Mouse (Mus musculus): ENCODE data around the gene Rcbtb2.

DNA sequence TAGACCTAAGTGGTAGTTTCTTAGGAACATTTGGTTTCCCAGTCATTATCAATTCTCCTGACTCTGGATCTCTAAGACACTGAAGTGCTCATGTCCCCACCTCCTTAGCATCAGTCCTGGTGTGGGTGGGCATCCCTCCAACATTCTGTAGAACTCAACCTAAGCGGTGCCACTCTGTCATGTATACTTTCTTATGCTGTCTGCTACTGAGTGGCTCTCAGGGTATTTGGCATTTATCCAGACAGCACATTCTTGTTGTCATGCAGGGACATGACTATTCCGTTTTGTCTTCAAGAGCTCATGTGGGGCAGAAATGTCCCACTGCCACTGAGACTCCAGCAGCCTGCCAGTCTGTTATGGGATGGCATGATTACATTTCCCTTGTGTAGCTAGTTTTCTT is 58.3 kb downstream of the Rcbtb2 start:
- no peak for TF ChIP-seq CTCF (IDR thresholded peaks at IDR 0.05; ENCODE audit: low read depth)
- TF ChIP-seq EP300 (IDR thresholded peaks at IDR 0.05; ENCODE audit: low read depth): no peak

Measured in heart, postnatal 0 days (tissue).